Mouse (Mus musculus) kidney, adult 10 weeks (tissue): Measurements from ENCODE around the gene Srcap. TPM values are rescaled to one million over a fixed set of nuclear protein-coding genes. Genes with fewer than 3 reads are reported as not detected.

Experiments
- polyA plus RNA-seq: library from polyadenylated mRNA; stranded (reverse); fragments of 350-450 nt; fragmentation: Illumina TruSeq; extraction: RNeasy Lipid Tissue Mini Kit (QIAGEN cat#74804); gene quantifications from one replicate; pipeline ENCODE4 v1.2.3, GENCODE M21; 2014; ENCODE audit warnings: low read depth, low replicate concordance

Gene Srcap
- polyA plus RNA-seq = 7.5 TPM

GRCm38 (mm10) chr7:127511808-127512230 lies at the start of gene Srcap:
Gene Srcap, plus strand, starts transcription at chr7:127511983.

DNA sequence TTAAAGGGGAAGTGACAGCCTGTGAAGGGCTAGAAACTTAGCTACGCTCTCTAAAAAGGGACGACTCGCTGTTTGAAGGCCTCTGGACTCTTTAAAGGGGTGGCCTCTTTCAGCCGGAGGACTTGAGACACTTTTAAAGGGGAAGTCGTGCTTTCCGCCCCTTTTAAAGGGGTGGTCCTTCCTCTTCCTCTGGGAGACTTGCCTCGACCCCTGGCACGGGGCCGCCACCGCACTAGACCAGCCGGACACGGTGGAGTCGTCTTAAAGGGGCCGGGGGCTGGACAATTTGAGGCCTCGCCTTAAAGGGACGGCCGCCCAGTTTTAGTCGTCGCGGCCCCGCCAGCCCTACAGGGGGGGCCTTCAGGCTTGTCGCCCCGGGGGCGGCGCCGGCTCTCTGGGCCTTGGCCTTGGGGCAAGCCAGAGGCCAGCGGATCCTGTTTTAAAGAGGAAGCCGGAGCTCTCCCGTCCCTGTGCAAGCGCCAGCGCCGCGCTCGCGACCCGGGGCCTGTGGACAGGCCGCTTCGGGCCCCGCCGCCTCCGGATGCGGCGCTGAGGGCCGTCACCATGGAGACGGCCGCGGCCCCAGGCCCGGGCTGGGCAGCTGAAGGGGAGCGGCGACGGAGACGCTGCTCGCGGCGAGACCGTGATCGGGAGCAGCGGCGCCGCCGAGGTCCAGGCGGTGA lies 33.0 kb upstream of the Srcap start, which contains the start of gene Fbrs:
Gene Fbrs (plus strand): TSS at position 565 of the 683 bp plus-strand sequence.

DNA sequence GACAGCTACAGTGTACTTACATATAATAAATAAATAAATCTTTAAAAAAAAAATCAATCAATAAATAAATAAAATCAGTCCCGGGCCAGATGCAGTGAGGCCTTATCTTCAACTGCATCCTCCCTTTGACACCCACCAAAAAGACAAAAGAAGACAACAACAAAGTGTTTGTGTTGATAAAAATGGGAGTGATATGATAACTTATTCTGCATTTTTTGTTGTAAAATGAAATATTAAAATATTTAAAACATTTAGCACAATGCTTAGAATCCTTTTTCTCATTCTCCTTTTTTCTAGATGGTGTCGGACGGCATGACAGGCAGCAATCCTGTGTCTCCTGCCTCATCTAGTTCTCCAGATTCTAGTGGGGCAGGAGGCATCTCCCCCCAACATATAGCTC lies 7.5 kb downstream of the Srcap start, which contains the start of gene Gm42715:
Gene Gm42715 (plus strand): TSS at position 301 of the 400 bp plus-strand sequence.

DNA sequence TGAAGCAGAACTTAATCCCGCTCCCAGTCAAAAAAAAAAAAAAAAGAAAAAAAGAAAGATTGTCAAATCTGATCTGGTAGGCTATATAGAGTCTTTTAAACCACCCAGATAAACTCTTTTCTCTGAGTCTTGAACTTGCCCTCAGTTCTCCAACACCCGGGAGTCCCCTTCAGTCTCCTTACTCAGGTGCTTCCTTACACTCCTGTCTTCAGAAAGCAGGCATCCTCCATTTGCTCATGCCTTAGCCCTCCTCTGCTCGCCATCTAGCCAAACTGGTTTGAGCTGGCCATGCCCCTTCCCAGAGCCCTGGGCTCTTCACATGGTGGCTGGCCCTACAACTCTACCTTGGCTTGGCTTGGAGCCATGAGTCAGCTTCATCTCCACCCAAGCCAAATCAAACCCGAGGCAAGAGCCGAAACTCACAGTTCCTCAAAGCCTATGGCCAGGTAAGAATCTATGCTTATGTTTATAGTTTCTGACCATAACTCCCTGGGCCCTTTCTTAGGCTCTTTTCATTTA lies 49.6 kb downstream of the Srcap start, which contains the start of gene Tmem265:
Gene Tmem265 (plus strand): TSS at position 51 of the 519 bp plus-strand sequence.

GRCm38 (mm10) chr7:127572895-127573471 lies 61.2 kb downstream of the Srcap start, which contains the start of gene Phkg2:
Gene Phkg2, plus strand, starts transcription at chr7:127573340.

GRCm38 (mm10) chr7:127588011-127588871 lies 76.5 kb downstream of the Srcap start, which contains the start of the genes Ccdc189 and Rnf40:
Gene Ccdc189, minus strand, starts transcription at chr7:127588595.
Gene Rnf40, plus strand, starts transcription at chr7:127588767.

Other genes with a start within 250 kb of the Srcap start
- gene Sephs2, start 237.9 kb upstream of the Srcap start, polyA plus RNA-seq = 208 TPM
- 0.16 TPM for gene Itgal, start 215.7 kb upstream of the Srcap start, polyA plus RNA-seq
- 4.7 TPM for gene Zfp768, start 166.4 kb upstream of the Srcap start, polyA plus RNA-seq
- gene Zfp747, start 135.9 kb upstream of the Srcap start, polyA plus RNA-seq = 1.6 TPM
- gene 9130019O22Rik, start 124.8 kb upstream of the Srcap start, polyA plus RNA-seq = 0.97 TPM
- gene E430018J23Rik, start 118.4 kb upstream of the Srcap start, polyA plus RNA-seq = 0.69 TPM
- 2.5 TPM for gene Zfp764, start 105.2 kb upstream of the Srcap start, polyA plus RNA-seq
- 0.89 TPM for gene Zfp688, start 89.9 kb upstream of the Srcap start, polyA plus RNA-seq
- gene Zfp689, start 62.8 kb upstream of the Srcap start, polyA plus RNA-seq = 0.89 TPM
- 10.5 TPM for gene Prr14, start 52.4 kb upstream of the Srcap start, polyA plus RNA-seq
- 6.2 TPM for gene Fbrs, start 32.8 kb upstream of the Srcap start, polyA plus RNA-seq
- gene Gm42715, start 7.6 kb downstream of the Srcap start, polyA plus RNA-seq = 4.0 TPM
- gene Tmem265, start 49.4 kb downstream of the Srcap start, polyA plus RNA-seq = not detected
- 15.2 TPM for gene Phkg2, start 61.4 kb downstream of the Srcap start, polyA plus RNA-seq
- 0.73 TPM for gene Ccdc189, start 76.6 kb downstream of the Srcap start, polyA plus RNA-seq
- gene Rnf40, start 76.8 kb downstream of the Srcap start, polyA plus RNA-seq = 1.3 TPM
- gene Zfp629, start 103.8 kb downstream of the Srcap start, polyA plus RNA-seq = 6.6 TPM
- 1.6 TPM for gene Bcl7c, start 196.9 kb downstream of the Srcap start, polyA plus RNA-seq
- gene Ctf1, start 200.8 kb downstream of the Srcap start, polyA plus RNA-seq = 6.3 TPM
- gene Ctf2, start 220.2 kb downstream of the Srcap start, polyA plus RNA-seq = not detected
- 0.28 TPM for gene Fbxl19, start 232.6 kb downstream of the Srcap start, polyA plus RNA-seq